Mouse (Mus musculus) A20 (cell line): ENCODE measurements at regions not wholly inside any gene's neighbourhood (a gene's known extent, or its start where the extent isn't known, plus 50 kb on each side); places are given as distances from the start of the nearest gene placed in this dataset.

Experiments
- DNase-seq: peaks from one replicate; pipeline ENCODE4 v3.0.0-alpha.2; 2011; ENCODE audit warnings: low read depth, low spot score

GRCm38 (mm10) chr2:133498717-133499143 is 53.2 kb upstream of the Bmp2 start:
- no peak for DNase-seq

GRCm38 (mm10) chr2:133499904-133500303 is 52.1 kb upstream of the Bmp2 start:
- no peak for DNase-seq
